In the genomic region with DNA sequence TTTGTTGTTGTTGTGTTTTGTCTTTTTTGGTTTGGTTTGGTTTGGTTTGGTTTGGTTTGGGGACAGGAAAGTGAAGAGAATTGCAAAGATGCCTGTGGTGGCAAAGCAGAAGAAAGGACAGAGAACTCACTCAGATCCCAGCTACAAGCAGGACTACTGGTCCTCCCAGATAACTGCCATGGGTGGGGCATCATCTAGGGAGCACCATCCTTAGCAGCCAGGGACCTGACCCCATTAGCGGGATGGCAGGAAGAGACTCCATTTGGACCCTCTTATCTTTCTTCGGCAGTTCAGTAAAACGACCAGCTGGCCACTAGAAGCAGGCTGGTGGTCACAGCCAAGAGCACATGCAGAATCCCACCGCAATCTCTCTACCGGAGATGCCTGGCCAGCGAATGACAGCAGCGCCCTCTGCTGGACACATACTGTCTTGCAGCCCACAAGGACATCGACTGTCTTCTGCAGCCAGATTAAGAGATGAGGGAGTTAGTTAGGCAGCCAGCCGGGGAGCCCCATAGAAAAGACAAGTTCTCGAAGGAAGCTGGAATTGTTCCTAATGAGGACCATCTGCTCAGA, we compare ENCODE assay signal across 8 mouse cellular contexts.
DNase-seq lines count a peak whose midpoint lies in the region; ATAC-seq and TF ChIP-seq lines count a peak whose summit lies in the region.

No protein-coding gene starts in this region.

- DNase-seq in B cell, adult 2 months: peak; percentile 65 to 71
- peak; percentile 19 for DNase-seq in heart, postnatal 0 days (ENCODE audit: low spot score)
- DNase-seq in kidney, postnatal 25 days: peak; percentile 64 to 72
- peak; percentile 72 for DNase-seq in liver, postnatal 0 days
- DNase-seq in thymus, postnatal 14 days: peak; percentile 65

- TF ChIP-seq POLR2A in bone marrow, adult 2 months (IDR thresholded peaks at IDR 0.05; ENCODE audit: borderline replicate concordance, control insufficient read depth, low read depth, low read length): no peak

- H3K4me3 ChIP-seq in bone marrow, adult 2 months (replicated peaks; ENCODE audit: control insufficient read depth, low read depth, low read length): no peak overlapping the region
- H3K4me3 ChIP-seq in embryonic facial prominence, embryonic 15.5 days (replicated peaks): no peak overlapping the region
- no peak overlapping the region for H3K4me3 ChIP-seq in heart, postnatal 0 days (ENCODE audit: low read depth, low read length)
- no peak overlapping the region for H3K4me3 ChIP-seq in liver, postnatal 0 days (ENCODE audit: low read depth, low read length)
- H3K4me3 ChIP-seq in neural tube, embryonic 15.5 days (replicated peaks): no peak overlapping the region

- H3K4me2 ChIP-seq in embryonic facial prominence, embryonic 15.5 days (replicated peaks): peak overlapping the region; percentile 29; the same call in 1 of the 2 replicates
- no peak overlapping the region for H3K4me2 ChIP-seq in heart, postnatal 0 days (ENCODE audit: low read depth, low read length)
- H3K4me2 ChIP-seq in liver, postnatal 0 days (ENCODE audit: low read depth, low read length): no peak overlapping the region
- H3K4me2 ChIP-seq in neural tube, embryonic 15.5 days: peak overlapping the region; percentile 39

- H3K27me3 ChIP-seq in embryonic facial prominence, embryonic 15.5 days: no peaks in the 10 kb centered on the region
- H3K27me3 ChIP-seq in heart, postnatal 0 days (ENCODE audit: control insufficient read depth, insufficient read depth, low read length): no peaks in the 10 kb centered on the region
- H3K27me3 ChIP-seq in liver, postnatal 0 days (ENCODE audit: insufficient read depth, low read length): no peaks in the 10 kb centered on the region
- 0 out of 2 replicates have a peak, but pooled peaks cover 4% of the 10 kb centered on the region for H3K27me3 ChIP-seq in neural tube, embryonic 15.5 days (replicated peaks)

- H3K27ac ChIP-seq in bone marrow, adult 2 months (ENCODE audit: control insufficient read depth, insufficient read depth, low read depth, low read length, poor library complexity): no peak overlapping the region; the same call in 1 of the 2 replicates
- no peak overlapping the region for H3K27ac ChIP-seq in embryonic facial prominence, embryonic 15.5 days (replicated peaks)
- no peak overlapping the region for H3K27ac ChIP-seq in heart, postnatal 0 days (ENCODE audit: low read depth)
- no peak overlapping the region for H3K27ac ChIP-seq in liver, postnatal 0 days (ENCODE audit: low read depth)
- H3K27ac ChIP-seq in neural tube, embryonic 15.5 days (replicated peaks): no peak overlapping the region

- H3K36me3 ChIP-seq in embryonic facial prominence, embryonic 15.5 days: no peaks in the 10 kb centered on the region
- H3K36me3 ChIP-seq in heart, postnatal 0 days (replicated peaks; ENCODE audit: control insufficient read depth, insufficient read depth, low read length): no peaks in the 10 kb centered on the region
- H3K36me3 ChIP-seq in liver, postnatal 0 days (replicated peaks; ENCODE audit: insufficient read depth, low read length): no peaks in the 10 kb centered on the region
- no peaks in the 10 kb centered on the region for H3K36me3 ChIP-seq in neural tube, embryonic 15.5 days

- H3K4me1 ChIP-seq in bone marrow, adult 2 months (ENCODE audit: control insufficient read depth, insufficient read depth, low read length): no peaks in the 10 kb centered on the region
- H3K4me1 ChIP-seq in embryonic facial prominence, embryonic 15.5 days: 0 out of 2 replicates have a peak, but pooled peaks cover 3% of the 10 kb centered on the region
- H3K4me1 ChIP-seq in heart, postnatal 0 days (ENCODE audit: control insufficient read depth, insufficient read depth): no peaks in the 10 kb centered on the region
- no peaks in the 10 kb centered on the region for H3K4me1 ChIP-seq in liver, postnatal 0 days (ENCODE audit: insufficient read depth)
- peaks cover 9% of the 10 kb centered on the region; the same call in 1 of the 2 replicates for H3K4me1 ChIP-seq in neural tube, embryonic 15.5 days

- WGBS in bone marrow, adult 2 months: 9% methylated on average over 10 of the region's 10 CpGs
- 9% methylated on average over 10 of the region's 10 CpGs for WGBS in embryonic facial prominence, embryonic 15.5 days
- 5% methylated on average over 10 of the region's 10 CpGs for WGBS in heart, postnatal 0 days
- WGBS in liver, postnatal 0 days (ENCODE audit: insufficient replicate concordance): 6% methylated on average over 10 of the region's 10 CpGs
- WGBS in neural tube, embryonic 15.5 days: 9% methylated on average over 10 of the region's 10 CpGs

- H3K9ac ChIP-seq in embryonic facial prominence, embryonic 15.5 days: no peak overlapping the region
- H3K9ac ChIP-seq in heart, postnatal 0 days (replicated peaks; ENCODE audit: low read depth, low read length): no peak overlapping the region
- no peak overlapping the region for H3K9ac ChIP-seq in liver, postnatal 0 days (replicated peaks)
- H3K9ac ChIP-seq in neural tube, embryonic 15.5 days (replicated peaks): no peak overlapping the region

- H3K9me3 ChIP-seq in embryonic facial prominence, embryonic 15.5 days (replicated peaks): no peaks in the 10 kb centered on the region
- H3K9me3 ChIP-seq in heart, postnatal 0 days (replicated peaks; ENCODE audit: control insufficient read depth, low read length): no peaks in the 10 kb centered on the region
- no peaks in the 10 kb centered on the region for H3K9me3 ChIP-seq in liver, postnatal 0 days (ENCODE audit: low read length)
- H3K9me3 ChIP-seq in neural tube, embryonic 15.5 days (replicated peaks): no peaks in the 10 kb centered on the region

- peak; percentile 75 for TF ChIP-seq CTCF in bone marrow, adult 2 months (IDR thresholded peaks at IDR 0.05; ENCODE audit: control insufficient read depth, insufficient read depth, low read length)
- TF ChIP-seq CTCF in heart, postnatal 0 days (IDR thresholded peaks at IDR 0.05; ENCODE audit: low read depth): peak; percentile 76
- peak; percentile 85 for TF ChIP-seq CTCF in liver, postnatal 0 days (IDR thresholded peaks at IDR 0.05; ENCODE audit: low read depth)

- ATAC-seq in embryonic facial prominence, embryonic 15.5 days (ENCODE audit: insufficient number of reproducible peaks, low FRiP score, low TSS enrichment, low read depth): no peak
- ATAC-seq in heart, postnatal 0 days (ENCODE audit: insufficient read depth, low read depth): no peak
- no peak for ATAC-seq in liver, postnatal 0 days
- ATAC-seq in neural tube, embryonic 15.5 days (ENCODE audit: low FRiP score): peak; percentile 69; the same call in 1 of the 2 replicates

- no peak for TF ChIP-seq EP300 in heart, postnatal 0 days (IDR thresholded peaks at IDR 0.05; ENCODE audit: low read depth)
- TF ChIP-seq EP300 in liver, postnatal 0 days (IDR thresholded peaks at IDR 0.05; ENCODE audit: low read depth): no peak

Comparison
In these comparisons a context has a peak if more than half of its experiments do, and no peak if none do; other contexts are left out.
1. DNase-seq: peak in every context shown above with its lines; median percentile 72 in liver, postnatal 0 days; 68 in B cell, adult 2 months; 68 in kidney, postnatal 25 days; 65 in thymus, postnatal 14 days; 19 in heart, postnatal 0 days.
2. H3K4me2 ChIP-seq: peak in embryonic facial prominence, embryonic 15.5 days (single experiment) and neural tube, embryonic 15.5 days (single experiment); none in heart, postnatal 0 days (single experiment) and liver, postnatal 0 days (single experiment).
3. Peak in every context shown above with its lines, with median percentiles within 50 percentile points of each other: CTCF ChIP-seq.